17 mouse cellular contexts compared by ENCODE assay signal in genomic region chr2:53095031-53095430, GRCm38 (mm10).
DNase-seq lines count a peak whose midpoint lies in the region; ATAC-seq lines count a peak whose summit lies in the region.
"Had no signal": no experiment of that assay in that cellular context is flagged by ENCODE, and none has a peak within 500 bp of the region (broad histone marks: within the 10 kb centered on the region; RNA-seq: fewer than 3 reads in every experiment).

No protein-coding gene starts in this region.

- ATAC-seq in granulocyte monocyte progenitor cell, adult 5-6 weeks (replicated peaks; ENCODE audit: poor library complexity, severe bottlenecking): peak; percentile 83
- ATAC-seq in midbrain, embryonic 11.5 days (ENCODE audit: low FRiP score): no peak
- ATAC-seq: liver, embryonic 12.5 days had no signal

- H3K4me2 ChIP-seq in midbrain, embryonic 11.5 days: no peak overlapping the region
- H3K4me2 ChIP-seq: forebrain, embryonic 12.5 days; liver, embryonic 12.5 days had no signal

- H3K9ac ChIP-seq in midbrain, embryonic 11.5 days (ENCODE audit: low read length): no peak overlapping the region
- H3K9ac ChIP-seq: forebrain, embryonic 12.5 days; liver, embryonic 12.5 days had no signal

- DNase-seq in heart, adult 18-20 months: peak; percentile 14 to 34
- no peak for DNase-seq in heart, embryonic 10.5 days (ENCODE audit: low spot score)
- peak; percentile 53 for DNase-seq in CD4-positive, CD25-positive, alpha-beta regulatory T cell, adult 2 months (ENCODE audit: low read depth, low spot score)
- peak; percentile 12 to 49 for DNase-seq in kidney, postnatal 25 days
- no peak for DNase-seq in midbrain, embryonic 11.5 days (ENCODE audit: low spot score, missing footprints)
- no peak for DNase-seq in adrenal gland, adult 8-10 months
- DNase-seq in cerebellum, postnatal 36 days: no peak
- DNase-seq: adrenal gland, adult 2 months; lung, postnatal 14 days; midbrain, embryonic 14.5 days; right cerebral cortex, postnatal 4 days had no signal

- H3K27ac ChIP-seq in heart, embryonic 10.5 days: no peak overlapping the region
- no peak overlapping the region for H3K27ac ChIP-seq in midbrain, embryonic 11.5 days (ENCODE audit: low read depth, low read length)
- H3K27ac ChIP-seq: forebrain, embryonic 12.5 days; hindbrain, embryonic 10.5 days; left cerebral cortex, adult 2 months; liver, embryonic 12.5 days; stomach, postnatal 0 days had no signal

- 85% methylated on average over 9 of the region's 9 CpGs for WGBS in heart, embryonic 10.5 days
- 91% methylated on average over 9 of the region's 9 CpGs for WGBS in midbrain, embryonic 11.5 days

- no peak overlapping the region for H3K4me3 ChIP-seq in heart, embryonic 10.5 days
- no peak overlapping the region for H3K4me3 ChIP-seq in midbrain, embryonic 11.5 days (ENCODE audit: low read depth, low read length)
- H3K4me3 ChIP-seq: forebrain, embryonic 12.5 days; hindbrain, embryonic 10.5 days; left cerebral cortex, adult 2 months; liver, embryonic 12.5 days had no signal

- no peaks in the 10 kb centered on the region for H3K4me1 ChIP-seq in heart, embryonic 10.5 days
- H3K4me1 ChIP-seq in midbrain, embryonic 11.5 days (ENCODE audit: control insufficient read depth, insufficient read depth, low read length): no peaks in the 10 kb centered on the region
- H3K4me1 ChIP-seq: forebrain, embryonic 12.5 days; hindbrain, embryonic 10.5 days; liver, embryonic 12.5 days had no signal

- H3K27me3 ChIP-seq in heart, embryonic 10.5 days (ENCODE audit: insufficient read depth, poor library complexity, severe bottlenecking): no peaks in the 10 kb centered on the region
- H3K27me3 ChIP-seq in midbrain, embryonic 11.5 days (ENCODE audit: control insufficient read depth, insufficient read depth, low read length): no peaks in the 10 kb centered on the region
- H3K27me3 ChIP-seq: forebrain, embryonic 12.5 days; liver, embryonic 12.5 days had no signal

- H3K9me3 ChIP-seq in heart, embryonic 10.5 days: no peaks in the 10 kb centered on the region
- H3K9me3 ChIP-seq in midbrain, embryonic 11.5 days (ENCODE audit: control insufficient read depth, low read length): no peaks in the 10 kb centered on the region
- H3K9me3 ChIP-seq: forebrain, embryonic 12.5 days; hindbrain, embryonic 10.5 days; liver, embryonic 12.5 days had no signal

- H3K36me3 ChIP-seq in heart, embryonic 10.5 days: no peaks in the 10 kb centered on the region
- H3K36me3 ChIP-seq in midbrain, embryonic 11.5 days (ENCODE audit: control insufficient read depth, insufficient read depth, low read length): no peaks in the 10 kb centered on the region
- H3K36me3 ChIP-seq: liver, embryonic 12.5 days had no signal

Comparison
In these comparisons a context has a peak if more than half of its experiments do, and no peak if none do; other contexts are left out.
1. DNase-seq: peak in heart, adult 18-20 months (2 of 2), CD4-positive, CD25-positive, alpha-beta regulatory T cell, adult 2 months (single experiment) and kidney, postnatal 25 days (2 of 2); none in heart, embryonic 10.5 days (single experiment), midbrain, embryonic 11.5 days (single experiment), adrenal gland, adult 8-10 months (single experiment) and cerebellum, postnatal 36 days (0 of 2).